Mouse (Mus musculus) ovary, adult 18-20 months (tissue): Measurements from ENCODE around the gene Ppard.

Experiments used
- DNase-seq: peaks from one replicate; pipeline ENCODE4 v3.0.0; 2022; ENCODE audit warnings: low spot score, mixed read lengths

Ppard gene

GRCm38 (mm10) chr17:28223561-28224391 is 8.7 kb upstream of the Ppard start:
- peak; percentile 86 for DNase-seq

- DNase-seq, result no peak
These were observed 7.9 kb upstream of the Ppard start for GRCm38 (mm10) chr17:28224615-28225014.

- DNase-seq, result peak; percentile 86
These were observed 6.5 kb upstream of the Ppard start for GRCm38 (mm10) chr17:28226014-28226413.

GRCm38 (mm10) chr17:28230486-28230885 is 2.0 kb upstream of the Ppard start:
- no peak for DNase-seq

GRCm38 (mm10) chr17:28231026-28231736 is 1.3 kb upstream of the Ppard start:
- DNase-seq, result no peak

- DNase-seq, result no peak
These were observed 711 bp downstream of the Ppard start for GRCm38 (mm10) chr17:28233091-28233731.

- no peak for DNase-seq
These were observed 2.1 kb downstream of the Ppard start for GRCm38 (mm10) chr17:28234641-28235040.

GRCm38 (mm10) chr17:28235982-28236635 is 3.6 kb downstream of the Ppard start:
- DNase-seq, result no peak

- DNase-seq, result no peak
These were observed 4.1 kb downstream of the Ppard start for GRCm38 (mm10) chr17:28236636-28237015.

GRCm38 (mm10) chr17:28237362-28237761 is 4.9 kb downstream of the Ppard start:
- DNase-seq, result no peak

GRCm38 (mm10) chr17:28237874-28238273 is 5.4 kb downstream of the Ppard start:
- DNase-seq, result no peak

- DNase-seq, result no peak
These were observed 8.3 kb downstream of the Ppard start for GRCm38 (mm10) chr17:28240846-28241245.

GRCm38 (mm10) chr17:28242296-28242695 is 9.8 kb downstream of the Ppard start:
- DNase-seq, result no peak

- no peak for DNase-seq
These were observed 11.7 kb downstream of the Ppard start for GRCm38 (mm10) chr17:28244214-28244613.

- DNase-seq, result no peak
These were observed 12.2 kb downstream of the Ppard start for GRCm38 (mm10) chr17:28244714-28245113.

- DNase-seq, result no peak
These were observed 14.1 kb downstream of the Ppard start for GRCm38 (mm10) chr17:28246640-28247039.

- no peak for DNase-seq
These were observed 15.1 kb downstream of the Ppard start for GRCm38 (mm10) chr17:28247613-28248012.

GRCm38 (mm10) chr17:28249062-28249461 is 16.6 kb downstream of the Ppard start:
- DNase-seq, result no peak

GRCm38 (mm10) chr17:28251579-28252280 is 19.2 kb downstream of the Ppard start:
- DNase-seq, result no peak

- DNase-seq, result no peak
These were observed 19.8 kb downstream of the Ppard start for GRCm38 (mm10) chr17:28252281-28252648.

GRCm38 (mm10) chr17:28253216-28253615 is 20.7 kb downstream of the Ppard start:
- DNase-seq, result no peak

- DNase-seq, result no peak
These were observed 22.3 kb downstream of the Ppard start for GRCm38 (mm10) chr17:28254804-28255203.
